Mouse (Mus musculus): ENCODE results near the gene Prkab1. TPM values are rescaled to one million over a fixed set of nuclear protein-coding genes. Genes with fewer than 3 reads are reported as not detected.
A peak's percentile ranks its signal among the peaks of the same experiment; 100 is the strongest.

The Prkab1 gene
- polyA plus RNA-seq, 1 experiment from 2014 or later, result 49.4 TPM

DNA sequence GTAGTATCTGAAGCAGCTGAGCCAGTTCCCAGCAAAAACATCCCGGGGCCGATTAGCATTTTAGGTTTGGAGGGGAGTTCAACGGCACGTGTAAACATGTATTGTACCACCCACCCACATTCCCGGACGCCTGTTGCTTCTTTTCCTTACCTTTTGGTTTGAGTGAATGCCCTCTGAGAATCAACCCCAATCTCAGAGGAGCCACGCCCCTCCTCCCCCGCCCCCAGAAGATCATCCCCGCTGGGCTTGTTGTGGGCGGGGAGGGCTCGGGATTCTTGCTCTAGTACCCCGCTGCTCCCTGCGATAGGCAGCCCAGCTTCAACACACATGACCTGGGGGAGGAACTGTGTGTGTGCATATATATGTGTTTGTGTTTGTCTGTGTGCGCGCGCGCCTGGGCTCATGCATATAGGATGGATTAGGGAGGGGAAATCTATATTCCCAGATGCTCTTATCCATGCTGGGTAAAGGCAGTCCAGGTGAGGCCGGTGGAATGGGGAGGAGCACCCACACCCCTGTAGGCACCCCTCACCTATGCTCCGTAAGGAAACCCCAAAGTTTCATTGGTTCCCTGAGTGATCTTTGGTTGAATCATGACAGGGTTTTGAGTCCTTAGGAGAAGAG lies 6.4 kb upstream of the Prkab1 start:
- Histone ChIP-seq H3K27me3 (peaks cover 4% of the 10 kb centered on the region; the same call in 1 of the 2 replicates), H3K4me2 (peak overlapping the region; percentile 46), H3K9ac (peak overlapping the region; percentile 44; the same call in 1 of the 2 replicates), H3K27ac (replicated peaks) (no peak overlapping the region), H3K9me3 (no peaks in the 10 kb centered on the region), H3K4me3 (peak overlapping the region; percentile 13; the same call in 1 of the 2 replicates), H3K4me1 (replicated peaks) (peaks cover 5% of the 10 kb centered on the region), H3K36me3 (no peaks in the 10 kb centered on the region)
- ATAC-seq (ENCODE audit: low read depth), result peak; percentile 71; the same call in 1 of the 2 replicates
- 5% methylated on average over 19 of the region's 19 CpGs for WGBS

DNA sequence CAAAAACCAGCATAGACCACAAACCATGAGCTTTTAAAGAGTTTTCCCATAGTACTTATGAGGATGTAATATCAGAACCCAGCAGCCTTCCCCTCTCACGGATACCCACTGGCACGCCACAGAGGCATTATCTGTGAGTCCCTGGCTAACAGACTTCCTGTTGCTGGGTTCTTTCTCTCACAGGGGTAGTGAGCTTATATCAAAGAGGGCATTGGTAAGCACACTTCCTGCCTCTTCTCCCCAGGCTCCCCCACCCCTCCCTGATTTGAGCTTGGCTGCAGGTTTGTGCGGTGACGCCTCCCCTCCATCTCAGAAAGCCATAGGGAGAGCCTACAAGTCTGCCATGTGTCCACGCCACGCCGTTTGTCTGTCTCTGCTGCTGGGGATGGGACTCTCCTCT lies 4.8 kb upstream of the Prkab1 start:
- Histone ChIP-seq H3K4me3 (no peak overlapping the region), H3K36me3 (no peaks in the 10 kb centered on the region), H3K9ac (no peak overlapping the region), H3K4me1 (replicated peaks) (peaks cover 5% of the 10 kb centered on the region), H3K27ac (replicated peaks) (no peak overlapping the region), H3K9me3 (no peaks in the 10 kb centered on the region), H3K4me2 (no peak overlapping the region), H3K27me3 (peaks cover 4% of the 10 kb centered on the region; the same call in 1 of the 2 replicates)
- ATAC-seq (ENCODE audit: low read depth), result no peak
- WGBS, result 78% methylated on average over 7 of the region's 7 CpGs

GRCm38 (mm10) chr5:116026561-116026960 lies 2.3 kb upstream of the Prkab1 start:
- no peaks in the 10 kb centered on the region for H3K9me3 ChIP-seq
- H3K27ac ChIP-seq (replicated peaks), result no peak overlapping the region
- no peak for ATAC-seq (ENCODE audit: low read depth)
- H3K4me2 ChIP-seq, result no peak overlapping the region
- peaks cover 9% of the 10 kb centered on the region for H3K36me3 ChIP-seq
- H3K27me3 ChIP-seq, result peaks cover 4% of the 10 kb centered on the region; the same call in 1 of the 2 replicates
- WGBS, result 90% methylated on average over 14 of the region's 14 CpGs
- H3K4me3 ChIP-seq, result no peak overlapping the region
- H3K4me1 ChIP-seq (replicated peaks), result peaks cover 25% of the 10 kb centered on the region
- no peak overlapping the region for H3K9ac ChIP-seq

- no peak overlapping the region for H3K4me2 ChIP-seq
These were observed 1.8 kb upstream of the Prkab1 start for GRCm38 (mm10) chr5:116026107-116026506.

DNA sequence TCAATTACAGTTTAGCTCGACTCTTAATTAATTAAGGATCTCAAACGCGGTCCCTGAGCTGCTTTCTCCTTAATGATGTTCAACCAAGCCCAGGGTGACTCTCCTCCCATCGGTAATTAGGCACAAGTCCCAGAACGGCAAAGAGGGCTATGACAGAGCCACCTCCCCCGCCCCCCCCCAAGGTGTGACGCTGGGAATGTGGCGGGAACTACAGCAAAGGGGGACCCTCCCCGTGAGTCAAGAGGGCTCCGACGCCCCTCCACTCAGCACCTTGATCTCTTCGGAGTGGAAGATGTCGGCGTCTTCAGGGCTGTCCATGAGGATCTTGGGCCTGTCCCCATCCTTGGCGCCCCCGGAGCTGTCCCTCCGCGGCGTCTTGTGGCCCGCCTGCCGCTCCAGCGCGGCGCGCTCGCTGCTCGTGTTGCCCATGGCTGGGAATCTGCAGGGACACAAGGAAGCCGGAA lies 455 bp downstream of the Prkab1 start:
- WGBS, result under 1% methylated on average over 27 of the region's 28 CpGs
- ATAC-seq (ENCODE audit: low read depth), result peak; percentile 80
- Histone ChIP-seq H3K27me3 (no peaks in the 10 kb centered on the region), H3K4me1 (replicated peaks) (peaks cover 20% of the 10 kb centered on the region), H3K27ac (replicated peaks) (peak overlapping the region; percentile 81), H3K4me3 (peak overlapping the region; percentile 92), H3K9ac (peak overlapping the region; percentile 85), H3K4me2 (peak overlapping the region; percentile 91), H3K9me3 (no peaks in the 10 kb centered on the region), H3K36me3 (peaks cover 36% of the 10 kb centered on the region)

More at GRCm38 (mm10) chr5:116026107-116026506, 1.8 kb upstream of the Prkab1 start:
- no peak overlapping the region for H3K27ac ChIP-seq (replicated peaks)
- H3K9ac ChIP-seq, result no peak overlapping the region
- H3K4me1 ChIP-seq (replicated peaks), result peaks cover 25% of the 10 kb centered on the region
- 94% methylated on average over 5 of the region's 5 CpGs for WGBS
- peaks cover 14% of the 10 kb centered on the region for H3K36me3 ChIP-seq
- no peak for ATAC-seq (ENCODE audit: low read depth)
- peaks cover 4% of the 10 kb centered on the region; the same call in 1 of the 2 replicates for H3K27me3 ChIP-seq
- no peak overlapping the region for H3K4me3 ChIP-seq
- H3K9me3 ChIP-seq, result no peaks in the 10 kb centered on the region

DNA sequence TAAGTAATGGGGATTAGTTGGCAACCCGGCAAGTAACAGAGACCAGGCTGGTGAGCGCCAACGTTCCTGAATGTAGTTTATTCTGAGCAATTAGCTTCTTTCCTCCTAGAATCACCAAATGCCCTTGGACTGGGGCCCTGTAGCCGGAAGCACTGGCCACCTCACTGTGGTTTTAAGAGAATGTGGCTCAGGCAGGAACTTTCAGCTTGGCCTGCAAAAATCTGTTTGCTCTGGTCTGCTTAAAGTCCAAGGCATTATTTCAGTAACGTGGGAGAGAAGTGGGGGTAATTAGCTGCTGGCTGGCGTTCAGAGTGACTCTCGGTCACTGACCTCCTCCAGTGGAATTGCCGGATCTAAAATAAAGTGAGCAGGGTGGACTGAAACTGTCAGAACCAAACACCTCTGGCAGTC lies 1.1 kb downstream of the Prkab1 start:
- H3K27ac ChIP-seq (replicated peaks), result no peak overlapping the region
- WGBS, result 27% methylated on average over 8 of the region's 8 CpGs
- H3K4me3 ChIP-seq, result peak overlapping the region; percentile 92

DNA sequence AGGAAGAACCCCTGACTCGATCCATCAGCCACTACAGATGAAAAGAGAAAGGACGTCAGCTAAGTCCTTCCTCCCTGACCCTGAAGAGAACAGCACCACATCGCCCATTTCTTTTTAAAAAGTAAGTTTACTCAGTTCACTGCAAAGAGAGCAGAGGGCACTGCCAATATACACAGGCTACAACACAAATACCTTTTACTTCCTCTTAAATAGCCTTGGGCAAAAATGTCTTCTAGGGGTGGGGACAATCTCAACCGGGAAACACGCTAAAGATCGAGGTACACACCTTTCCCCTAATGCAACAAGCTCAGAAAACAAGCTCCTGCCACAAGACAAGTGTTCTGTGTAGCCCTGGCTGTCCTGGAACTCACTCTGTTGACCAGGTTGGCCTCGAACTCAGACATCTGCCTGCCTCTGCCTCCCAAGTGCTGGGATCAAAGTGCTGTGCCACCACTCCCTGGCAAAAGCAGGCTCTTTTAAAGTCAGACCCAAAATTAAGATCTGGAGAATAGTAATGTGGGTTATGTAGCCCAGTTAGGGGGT lies 1.6 kb downstream of the Prkab1 start:
- H3K9me3 ChIP-seq, result no peaks in the 10 kb centered on the region
- peaks cover 20% of the 10 kb centered on the region for H3K4me1 ChIP-seq (replicated peaks)
- ATAC-seq (ENCODE audit: low read depth), result no peak
- WGBS, result 88% methylated on average over 7 of the region's 7 CpGs
- peak overlapping the region; percentile 92 for H3K4me3 ChIP-seq
- 0 out of 2 replicates have a peak overlapping the region, but pooled peaks have one; percentile 18 for H3K27ac ChIP-seq (replicated peaks)
- peak overlapping the region; percentile 85; the same call in 1 of the 2 replicates for H3K9ac ChIP-seq
- H3K36me3 ChIP-seq, result peaks cover 48% of the 10 kb centered on the region
- H3K27me3 ChIP-seq, result no peaks in the 10 kb centered on the region
- H3K4me2 ChIP-seq, result peak overlapping the region; percentile 91

More for the DNA sequence above, 1.1 kb downstream of the Prkab1 start:
- H3K27me3 ChIP-seq, result no peaks in the 10 kb centered on the region
- peak overlapping the region; percentile 91 for H3K4me2 ChIP-seq
- no peak for ATAC-seq (ENCODE audit: low read depth)
- H3K4me1 ChIP-seq (replicated peaks), result peaks cover 20% of the 10 kb centered on the region
- H3K36me3 ChIP-seq, result peaks cover 42% of the 10 kb centered on the region
- no peaks in the 10 kb centered on the region for H3K9me3 ChIP-seq
- H3K9ac ChIP-seq, result peak overlapping the region; percentile 85

- Histone ChIP-seq H3K9me3 (no peaks in the 10 kb centered on the region), H3K9ac (no peak overlapping the region), H3K36me3 (peaks cover 53% of the 10 kb centered on the region), H3K4me1 (replicated peaks) (peaks cover 20% of the 10 kb centered on the region), H3K4me3 (no peak overlapping the region), H3K27me3 (no peaks in the 10 kb centered on the region), H3K27ac (replicated peaks) (no peak overlapping the region), H3K4me2 (peak overlapping the region; percentile 91; the same call in 1 of the 2 replicates)
- ATAC-seq (ENCODE audit: low read depth), result no peak
- 95% methylated on average over 12 of the region's 12 CpGs for WGBS
These were observed 2.2 kb downstream of the Prkab1 start for GRCm38 (mm10) chr5:116022131-116022530.

DNA sequence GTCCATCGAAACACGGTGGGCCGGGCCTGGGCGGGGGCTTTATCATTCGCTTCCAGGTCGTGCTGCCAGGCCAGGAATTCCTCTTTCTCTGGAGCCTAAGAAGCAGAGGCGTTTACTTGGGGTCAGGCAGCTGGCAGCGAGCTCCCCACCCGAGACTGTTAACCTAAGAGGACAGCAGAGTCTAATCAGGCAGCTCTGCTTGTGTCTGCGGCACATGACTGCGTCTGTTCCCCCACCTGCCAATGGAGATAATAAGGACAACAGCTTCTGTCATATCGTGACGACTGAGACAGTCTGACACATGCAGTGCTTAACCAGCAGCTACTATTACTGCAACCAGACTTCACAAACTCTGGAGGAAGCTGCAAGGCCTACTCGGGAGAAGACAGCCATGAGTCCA lies 2.8 kb downstream of the Prkab1 start:
- 94% methylated on average over 14 of the region's 14 CpGs for WGBS
- H3K27ac ChIP-seq (replicated peaks), result no peak overlapping the region
- no peaks in the 10 kb centered on the region for H3K27me3 ChIP-seq
- peaks cover 59% of the 10 kb centered on the region for H3K36me3 ChIP-seq
- no peak overlapping the region for H3K4me3 ChIP-seq
- no peak overlapping the region for H3K9ac ChIP-seq
- H3K4me1 ChIP-seq (replicated peaks), result peaks cover 20% of the 10 kb centered on the region
- no peak for ATAC-seq (ENCODE audit: low read depth)
- no peak overlapping the region for H3K4me2 ChIP-seq
- no peaks in the 10 kb centered on the region for H3K9me3 ChIP-seq

GRCm38 (mm10) chr5:116019371-116019770 lies 4.9 kb downstream of the Prkab1 start:
- no peak overlapping the region for H3K9ac ChIP-seq
- no peaks in the 10 kb centered on the region for H3K9me3 ChIP-seq
- WGBS, result 81% methylated on average over 11 of the region's 11 CpGs
- H3K4me2 ChIP-seq, result no peak overlapping the region
- no peak overlapping the region for H3K4me3 ChIP-seq
- no peak for ATAC-seq (ENCODE audit: low read depth)
- H3K27ac ChIP-seq (replicated peaks), result no peak overlapping the region
- H3K36me3 ChIP-seq, result peaks cover 81% of the 10 kb centered on the region
- no peaks in the 10 kb centered on the region for H3K27me3 ChIP-seq
- H3K4me1 ChIP-seq (replicated peaks), result peaks cover 20% of the 10 kb centered on the region

DNA sequence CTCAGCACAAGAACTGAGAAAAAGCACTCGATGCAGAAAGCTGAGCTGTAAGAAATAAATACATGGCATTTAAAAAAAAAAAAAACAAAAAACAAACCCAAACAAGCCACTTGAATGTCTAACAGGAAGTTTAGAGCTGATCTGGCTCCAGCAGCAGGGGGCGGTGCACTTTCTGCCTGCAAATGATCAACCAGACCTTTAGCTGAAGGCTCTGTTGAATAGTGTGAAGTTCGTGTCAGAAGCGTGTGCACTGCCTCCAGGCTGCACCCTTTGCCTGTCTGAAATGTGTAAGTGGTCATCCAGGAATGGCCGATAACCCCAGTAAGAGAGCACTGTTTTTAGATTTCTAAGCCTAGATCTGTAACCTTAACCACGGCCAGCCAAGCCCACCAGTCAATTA lies 5.5 kb downstream of the Prkab1 start:
- ATAC-seq (ENCODE audit: low read depth), result no peak
- 91% methylated on average over 6 of the region's 6 CpGs for WGBS
- peaks cover 87% of the 10 kb centered on the region for H3K36me3 ChIP-seq
- H3K9me3 ChIP-seq, result no peaks in the 10 kb centered on the region
- H3K4me2 ChIP-seq, result no peak overlapping the region
- H3K4me1 ChIP-seq (replicated peaks), result peaks cover 19% of the 10 kb centered on the region
- H3K27ac ChIP-seq (replicated peaks), result no peak overlapping the region
- no peak overlapping the region for H3K9ac ChIP-seq
- no peak overlapping the region for H3K4me3 ChIP-seq
- no peaks in the 10 kb centered on the region for H3K27me3 ChIP-seq

- H3K9ac ChIP-seq, result no peak overlapping the region
- H3K36me3 ChIP-seq, result peaks cover 93% of the 10 kb centered on the region
- no peak overlapping the region for H3K4me2 ChIP-seq
- peaks cover 13% of the 10 kb centered on the region for H3K4me1 ChIP-seq (replicated peaks)
- H3K9me3 ChIP-seq, result no peaks in the 10 kb centered on the region
- no peak for ATAC-seq (ENCODE audit: low read depth)
- H3K4me3 ChIP-seq, result no peak overlapping the region
- no peaks in the 10 kb centered on the region for H3K27me3 ChIP-seq
- H3K27ac ChIP-seq (replicated peaks), result no peak overlapping the region
- 93% methylated on average over 9 of the region's 9 CpGs for WGBS
These were observed 6.1 kb downstream of the Prkab1 start for GRCm38 (mm10) chr5:116018196-116018595.

Measured in neural tube, embryonic 13.5 days (tissue).